Mouse (Mus musculus) small intestine, adult 2 months (tissue): Measurements from ENCODE around the gene Fastkd1. TPM values are rescaled to one million over a fixed set of nuclear protein-coding genes. Genes with fewer than 3 reads are reported as not detected.
"Not testable (repeated sequence)": the region's sequence is repeated elsewhere in the genome, so short reads cannot be mapped to it uniquely, and the experiment has no call there.

Experiments used
- H3K27ac ChIP-seq: fragments of 200-500 bp; 2 replicates; pipeline ENCODE4 v1.5.1; 2012; ENCODE audit warnings: low read depth, low read length, control low read depth, inconsistent platforms; ENCODE audit not compliant: insufficient read depth
- H3K27me3 ChIP-seq: fragments of 200-500 bp; 2 replicates; pipeline ENCODE4 v1.6.1; 2012; ENCODE audit warnings: mild to moderate bottlenecking, moderate library complexity, low read length, inconsistent platforms; ENCODE audit not compliant: control insufficient read depth, insufficient read depth
- H3K36me3 ChIP-seq: fragments of 200-500 bp; 2 replicates; pipeline ENCODE4 v1.6.1; 2012; ENCODE audit warnings: mild to moderate bottlenecking, low read length, control low read depth, inconsistent platforms; ENCODE audit not compliant: control insufficient read depth, insufficient read depth
- H3K4me1 ChIP-seq: fragments of 200-500 bp; 2 replicates; pipeline ENCODE4 v1.6.1; 2012; ENCODE audit warnings: low read length, inconsistent platforms, mixed read lengths; ENCODE audit not compliant: control insufficient read depth, insufficient read depth, insufficient read length
- H3K4me3 ChIP-seq: fragments of 200-500 bp; 2 replicates; pipeline ENCODE4 v1.5.1; 2012; ENCODE audit warnings: low read depth, mild to moderate bottlenecking, control low read depth, inconsistent platforms, low read length, moderate library complexity
- CTCF ChIP-seq: fragments of 200-500 bp; IDR thresholded peaks from 2 replicates; pipeline ENCODE4 v1.5.1; 2012; ENCODE audit warnings: low read depth, mild to moderate bottlenecking, control low read depth, inconsistent platforms, low read length, moderate library complexity, mixed read lengths; ENCODE audit not compliant: insufficient replicate concordance, insufficient read length; ENCODE audit errors: extremely low read depth
- POLR2A ChIP-seq: fragments of 200-500 bp; IDR thresholded peaks from 2 replicates; pipeline ENCODE4 v1.6.1; 2012; ENCODE audit warnings: low read depth, mild to moderate bottlenecking, control low read depth, inconsistent platforms, low read length, moderate library complexity
- WGBS: fragments of 180-500 bp; shearing (Covaris S2); methylation state at CpG from one replicate; pipeline ENCODE4 v1.1.7; 2018; 5-methylcytosine and 5-hydroxymethylcytosine counted together
- polyA plus RNA-seq: library from polyadenylated mRNA; depleted of rRNA; stranded (reverse); fragments of >200 nt; gene quantifications from 2 replicates; pipeline ENCODE4 v1.2.3, GENCODE M21; 2012

The Fastkd1 gene
- polyA plus RNA-seq, 1 experiment = 1.1 TPM

DNA sequence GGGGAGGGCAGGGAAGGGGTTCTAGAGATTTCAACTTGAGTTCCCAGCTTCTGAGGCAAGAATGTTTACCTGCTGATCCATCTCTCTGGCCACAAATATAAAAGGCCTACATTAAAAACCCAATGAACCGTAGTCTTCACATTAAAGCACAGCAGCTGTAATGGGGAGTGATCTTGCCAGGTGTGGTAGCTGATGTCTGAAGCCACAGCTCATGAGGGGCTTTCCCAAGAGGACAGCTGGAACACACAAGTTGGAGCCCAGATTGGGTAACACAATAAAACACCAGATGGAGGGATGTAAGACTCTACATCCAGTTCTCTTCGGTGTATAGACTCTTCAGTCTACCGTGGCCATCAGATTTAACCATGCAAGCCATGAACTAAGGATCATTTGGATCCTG, 28.8 kb downstream of the Fastkd1 start:
- Histone ChIP-seq H3K4me1 (no peaks in the 10 kb centered on the region), H3K27me3 (no peaks in the 10 kb centered on the region), H3K4me3 (no peak overlapping the region), H3K36me3 (peaks cover 17% of the 10 kb centered on the region), H3K27ac (no peak overlapping the region)
- TF ChIP-seq CTCF (no peak), POLR2A (no peak)
- 88% methylated on average over 3 of the region's 3 CpGs for WGBS

DNA sequence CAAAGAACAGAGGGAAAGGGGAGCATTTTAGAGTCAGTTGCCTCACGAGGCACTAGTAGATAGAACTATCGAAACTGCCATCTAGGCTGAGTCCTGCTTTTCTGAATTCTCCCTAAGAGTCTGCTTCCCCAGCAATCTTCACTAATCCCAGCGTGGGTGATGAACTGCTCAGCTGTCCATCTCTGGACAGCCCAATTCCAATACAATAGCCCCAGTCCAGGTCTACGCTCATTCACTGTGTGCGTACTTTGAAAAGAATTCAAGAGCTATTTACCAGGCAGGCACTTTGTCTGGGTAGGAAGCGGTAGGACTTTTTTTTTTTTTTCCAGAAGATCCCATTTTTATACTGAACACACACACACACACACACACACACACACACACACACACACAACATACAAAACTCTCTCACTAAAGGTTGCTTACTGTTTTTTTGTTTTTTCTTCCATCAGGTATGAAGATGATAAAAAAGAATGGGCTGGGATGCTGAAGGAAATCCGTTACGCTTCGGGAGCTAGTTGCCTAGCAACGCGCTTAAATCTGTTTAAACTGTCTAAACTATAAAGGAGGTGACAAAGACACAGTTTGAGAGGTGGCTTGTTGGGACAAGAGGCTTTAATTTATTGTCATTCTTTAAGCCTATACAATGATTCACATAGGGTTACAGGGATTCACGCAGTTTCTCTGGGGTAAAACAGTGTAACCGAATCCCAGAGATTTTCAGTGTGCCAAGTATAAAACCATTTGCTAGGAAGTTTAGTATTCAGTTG, 30.1 kb downstream of the Fastkd1 start:
- Histone ChIP-seq H3K4me3 (no peak overlapping the region), H3K27ac (no peak overlapping the region), H3K4me1 (no peaks in the 10 kb centered on the region), H3K27me3 (no peaks in the 10 kb centered on the region), H3K36me3 (peaks cover 11% of the 10 kb centered on the region)
- TF ChIP-seq POLR2A (no peak), CTCF (no peak)
- WGBS = 90% methylated on average over 13 of the region's 13 CpGs

DNA sequence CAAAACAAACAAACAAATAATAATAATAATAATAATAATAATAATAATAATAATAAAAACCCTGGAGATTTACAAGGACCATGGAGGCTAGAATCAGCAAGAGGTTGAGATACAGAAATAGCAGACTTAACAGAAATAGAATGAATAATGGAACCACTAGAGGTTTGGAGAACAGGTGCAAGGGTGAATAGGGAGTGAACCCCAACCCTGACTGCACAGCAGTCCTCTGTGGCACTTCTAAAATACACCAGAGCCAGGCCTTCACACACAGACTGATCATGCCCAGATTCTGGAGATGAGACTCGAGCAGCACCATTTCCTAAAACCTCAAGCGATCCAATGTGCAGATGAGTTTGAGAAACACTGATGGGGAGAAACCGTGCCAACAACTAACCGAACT, 31.4 kb downstream of the Fastkd1 start:
- Histone ChIP-seq H3K27me3 (no peaks in the 10 kb centered on the region; the same call in 1 of the 2 replicates), H3K27ac (no peak overlapping the region), H3K4me3 (no peak overlapping the region), H3K4me1 (no peaks in the 10 kb centered on the region), H3K36me3 (peaks cover under 1% of the 10 kb centered on the region; the same call in 1 of the 2 replicates)
- 89% methylated on average over 4 of the region's 4 CpGs for WGBS
- TF ChIP-seq POLR2A = no peak
- TF ChIP-seq CTCF = no peak

DNA sequence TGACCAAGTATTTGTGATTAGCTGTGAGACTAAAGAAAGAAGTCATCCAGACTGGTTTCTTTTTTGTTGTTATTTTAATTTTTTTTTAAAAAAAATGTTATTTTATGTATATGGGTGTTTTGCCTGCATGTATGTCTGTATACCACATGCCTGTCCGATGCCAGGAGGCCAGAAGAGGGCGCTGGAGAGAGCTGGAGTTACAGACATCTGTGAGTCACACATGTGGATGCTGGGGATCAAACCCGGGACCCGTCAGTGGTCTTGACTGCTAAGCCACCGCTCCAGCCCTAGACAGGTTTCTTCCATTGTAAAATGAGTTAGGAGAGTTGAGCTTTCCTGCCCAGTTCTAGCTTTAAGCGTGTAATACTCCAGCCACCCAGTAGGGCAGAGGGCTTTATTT, 33.3 kb downstream of the Fastkd1 start:
- TF ChIP-seq CTCF (peak; percentile 29; the same call in 1 of the 2 replicates), POLR2A (no peak)
- no peak overlapping the region for H3K4me3 ChIP-seq
- H3K4me1 ChIP-seq = no peaks in the 10 kb centered on the region
- no peaks in the 10 kb centered on the region; the same call in 1 of the 2 replicates for H3K27me3 ChIP-seq
- WGBS = 70% methylated on average over 6 of the region's 6 CpGs
- no peak overlapping the region for H3K27ac ChIP-seq
- no peaks in the 10 kb centered on the region for H3K36me3 ChIP-seq

DNA sequence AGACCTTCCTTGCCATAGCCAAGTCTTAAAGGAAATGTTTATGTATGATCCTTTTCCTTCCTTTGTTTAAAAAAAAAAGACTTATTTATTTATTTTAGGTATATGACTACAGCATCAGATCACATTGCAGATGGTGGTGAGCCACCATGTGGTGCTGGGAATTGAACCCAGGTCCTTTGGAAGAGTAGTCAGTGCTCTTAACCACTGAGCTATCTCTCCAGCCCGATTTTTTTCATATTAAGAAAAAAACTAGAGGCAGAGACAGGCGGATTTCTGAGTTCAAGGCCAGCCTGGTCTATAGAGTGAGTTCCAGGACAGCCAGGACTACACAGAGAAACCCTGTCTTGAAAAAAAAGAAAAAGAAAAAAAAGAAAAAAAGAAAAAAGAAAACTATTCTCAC, 36.1 kb downstream of the Fastkd1 start:
- 83% methylated on average over 2 of the region's 2 CpGs for WGBS
- H3K27ac ChIP-seq, H3K27me3 ChIP-seq, H3K4me3 ChIP-seq, H3K4me1 ChIP-seq, H3K36me3 ChIP-seq: not testable (repeated sequence)

DNA sequence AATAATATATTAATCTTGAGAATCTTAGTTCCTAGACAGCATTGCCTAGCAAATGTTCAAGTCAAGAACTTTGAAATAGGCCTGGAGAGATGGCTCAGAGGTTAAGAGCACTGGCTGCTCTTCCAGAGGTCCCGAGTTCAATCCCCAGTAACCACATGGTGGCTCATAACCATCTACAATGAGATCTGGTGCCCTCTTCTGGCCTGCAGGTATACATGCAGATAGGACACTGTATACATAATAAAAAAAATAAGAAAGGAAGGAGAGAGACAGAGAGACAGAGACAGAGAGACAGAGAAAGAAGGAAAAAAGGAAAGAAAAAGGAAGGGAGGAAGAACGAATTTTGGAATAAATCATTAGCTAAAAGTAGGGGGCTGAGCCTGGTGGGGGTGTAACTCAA, 36.6 kb downstream of the Fastkd1 start:
- H3K4me3 ChIP-seq = no peak overlapping the region
- no peaks in the 10 kb centered on the region for H3K4me1 ChIP-seq
- TF ChIP-seq CTCF (peak; percentile 18; the same call in 1 of the 2 replicates), POLR2A (no peak)
- no peak overlapping the region for H3K27ac ChIP-seq
- H3K27me3 ChIP-seq = no peaks in the 10 kb centered on the region; the same call in 1 of the 2 replicates
- WGBS = 33% methylated on average over 2 of the region's 2 CpGs
- no peaks in the 10 kb centered on the region for H3K36me3 ChIP-seq

DNA sequence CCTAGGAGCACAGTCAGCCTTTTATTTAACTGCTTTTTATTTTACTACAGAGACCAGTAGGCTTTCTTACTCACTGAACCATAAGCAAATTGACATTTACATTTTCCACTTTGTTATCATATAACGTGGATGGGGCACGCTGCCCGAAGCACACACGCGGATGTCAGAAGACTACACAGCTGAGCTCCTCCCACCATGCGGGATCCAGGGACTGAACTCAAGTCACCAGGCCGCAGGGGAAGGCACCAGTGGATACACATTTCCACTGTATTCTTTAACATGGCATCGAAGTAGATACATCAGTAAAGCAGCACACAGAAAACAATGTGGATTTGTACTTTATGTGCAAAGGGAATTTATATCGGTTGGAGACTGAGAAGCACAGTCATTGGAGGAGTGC, 38.0 kb downstream of the Fastkd1 start:
- Histone ChIP-seq H3K27ac (no peak overlapping the region), H3K4me3 (no peak overlapping the region), H3K27me3 (no peaks in the 10 kb centered on the region; the same call in 1 of the 2 replicates), H3K36me3 (0 out of 2 replicates have a peak, but pooled peaks cover 1% of the 10 kb centered on the region), H3K4me1 (no peaks in the 10 kb centered on the region)
- whole genome bisulfite sequencing = 89% methylated on average over 9 of the region's 9 CpGs
- TF ChIP-seq POLR2A = no peak
- no peak for TF ChIP-seq CTCF
